ENCODE assay signal across 12 mouse cellular contexts in the genomic region with DNA sequence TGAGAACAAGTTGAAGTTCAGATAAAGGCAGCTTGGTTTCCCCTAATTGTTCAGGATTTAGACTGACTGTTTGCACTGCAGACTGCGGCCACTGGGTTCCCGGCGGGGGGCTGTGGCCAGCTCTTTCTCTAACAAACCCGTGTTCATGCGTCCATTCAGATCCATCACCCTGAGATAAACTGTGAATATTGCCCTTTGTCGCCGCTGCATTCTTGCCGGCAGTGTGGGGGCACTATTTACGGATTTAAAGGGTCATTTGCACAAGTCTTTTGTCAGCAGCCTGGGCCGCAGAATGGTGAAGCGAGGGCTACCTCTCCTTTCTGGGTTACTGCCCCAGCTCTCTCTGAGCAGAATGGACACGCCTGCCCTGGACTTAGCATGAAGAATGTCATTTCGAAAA.
DNase-seq lines count a peak whose midpoint lies in the region; ATAC-seq lines count a peak whose summit lies in the region.
"Had no signal": no experiment of that assay in that cellular context is flagged by ENCODE, and none has a peak within 500 bp of the region (broad histone marks: within the 10 kb centered on the region; RNA-seq: fewer than 3 reads in every experiment).

No protein-coding gene starts in this region.

- no peak for ATAC-seq in heart, embryonic 15.5 days (replicated peaks; ENCODE audit: insufficient number of reproducible peaks, insufficient read depth, low FRiP score, low read depth)
- ATAC-seq in hindbrain, embryonic 14.5 days (ENCODE audit: low FRiP score): peak; percentile 12; the same call in 1 of the 2 replicates
- peak; percentile 34; the same call in 1 of the 2 replicates for ATAC-seq in neural tube, embryonic 12.5 days (ENCODE audit: low FRiP score, low read depth)

- no peaks in the 10 kb centered on the region for H3K36me3 ChIP-seq in heart, embryonic 15.5 days
- H3K36me3 ChIP-seq in hindbrain, embryonic 14.5 days (replicated peaks; ENCODE audit: control insufficient read depth, insufficient read depth): no peaks in the 10 kb centered on the region
- H3K36me3 ChIP-seq in neural tube, embryonic 12.5 days: no peaks in the 10 kb centered on the region
- H3K36me3 ChIP-seq: liver, embryonic 13.5 days had no signal

- H3K4me1 ChIP-seq in heart, embryonic 15.5 days (replicated peaks): 0 out of 2 replicates have a peak, but pooled peaks cover 6% of the 10 kb centered on the region
- H3K4me1 ChIP-seq in hindbrain, embryonic 14.5 days (replicated peaks; ENCODE audit: control insufficient read depth, insufficient read depth, low read length): peaks cover 23% of the 10 kb centered on the region
- peaks cover 39% of the 10 kb centered on the region for H3K4me1 ChIP-seq in neural tube, embryonic 12.5 days

- peak overlapping the region; percentile 40 for H3K4me2 ChIP-seq in heart, embryonic 15.5 days
- H3K4me2 ChIP-seq in hindbrain, embryonic 14.5 days (replicated peaks): peak overlapping the region; percentile 29
- peak overlapping the region; percentile 40 for H3K4me2 ChIP-seq in neural tube, embryonic 12.5 days (replicated peaks)
- H3K4me2 ChIP-seq: liver, embryonic 13.5 days had no signal

- 27% methylated on average over 13 of the region's 13 CpGs for WGBS in heart, embryonic 15.5 days
- 4% methylated on average over 13 of the region's 13 CpGs for WGBS in hindbrain, embryonic 14.5 days
- 3% methylated on average over 13 of the region's 13 CpGs for whole genome bisulfite sequencing in neural tube, embryonic 12.5 days

- 0 out of 2 replicates have a peak, but pooled peaks cover 12% of the 10 kb centered on the region for H3K27me3 ChIP-seq in heart, embryonic 15.5 days
- no peaks in the 10 kb centered on the region for H3K27me3 ChIP-seq in hindbrain, embryonic 14.5 days (ENCODE audit: control insufficient read depth, insufficient read depth, low read length)
- no peaks in the 10 kb centered on the region for H3K27me3 ChIP-seq in neural tube, embryonic 12.5 days (replicated peaks)
- H3K27me3 ChIP-seq: CH12.LX had no signal

- H3K9me3 ChIP-seq in heart, embryonic 15.5 days (replicated peaks): no peaks in the 10 kb centered on the region
- no peaks in the 10 kb centered on the region for H3K9me3 ChIP-seq in hindbrain, embryonic 14.5 days (ENCODE audit: control insufficient read depth, low read length)
- H3K9me3 ChIP-seq in neural tube, embryonic 12.5 days: no peaks in the 10 kb centered on the region
- H3K9me3 ChIP-seq: liver, embryonic 13.5 days had no signal

- no peak overlapping the region for H3K9ac ChIP-seq in heart, embryonic 15.5 days
- H3K9ac ChIP-seq in hindbrain, embryonic 14.5 days: 0 out of 2 replicates have a peak overlapping the region, but pooled peaks have one; percentile 28
- H3K9ac ChIP-seq in neural tube, embryonic 12.5 days: 0 out of 2 replicates have a peak overlapping the region, but pooled peaks have one; percentile 2
- H3K9ac ChIP-seq: liver, embryonic 13.5 days had no signal

- no peak overlapping the region for H3K27ac ChIP-seq in heart, embryonic 15.5 days
- H3K27ac ChIP-seq in hindbrain, embryonic 14.5 days: no peak overlapping the region
- H3K27ac ChIP-seq in neural tube, embryonic 12.5 days: no peak overlapping the region
- H3K27ac ChIP-seq: liver, embryonic 13.5 days had no signal

- 0 out of 2 replicates have a peak overlapping the region, but pooled peaks have one; percentile 5 for H3K4me3 ChIP-seq in heart, embryonic 15.5 days
- H3K4me3 ChIP-seq in hindbrain, embryonic 14.5 days (replicated peaks; ENCODE audit: low read length): no peak overlapping the region
- H3K4me3 ChIP-seq in neural tube, embryonic 12.5 days: no peak overlapping the region
- H3K4me3 ChIP-seq: liver, embryonic 13.5 days; myocyte had no signal

- intact Hi-C loops in heart, postnatal 36 days (cut with DNase I): no loop called here

- no peak for DNase-seq in heart, postnatal 36 days
- DNase-seq in embryo, embryonic 11 days: peak; percentile 83
- no peak for DNase-seq in hindbrain, embryonic 14.5 days (ENCODE audit: low spot score)
- no peak for DNase-seq in natural killer cell, adult 2 months (ENCODE audit: low spot score in 2 of 2)
- no peak for DNase-seq in ovary, postnatal 36 days (ENCODE audit: low spot score)
- no peak for DNase-seq in layer of hippocampus, adult 8-10 months (ENCODE audit: low spot score in 2 of 2)
- DNase-seq: kidney, postnatal 25 days; liver, embryonic 13.5 days had no signal
